Mouse (Mus musculus): Measurements from ENCODE around the gene Zbtb16. TPM values are rescaled to one million over a fixed set of nuclear protein-coding genes. Genes with fewer than 3 reads are reported as not detected.

The Zbtb16 gene
- polyA plus RNA-seq, 1 experiment: 0.02 TPM

- Histone ChIP-seq H3K4me1 (ENCODE audit: control insufficient read depth) (peaks cover 12% of the 10 kb centered on the region), H3K36me3 (ENCODE audit: control insufficient read depth) (no peaks in the 10 kb centered on the region), H3K4me3 (replicated peaks) (no peak overlapping the region), H3K27me3 (ENCODE audit: control insufficient read depth) (no peaks in the 10 kb centered on the region), H3K9me3 (ENCODE audit: control insufficient read depth, low read length) (no peaks in the 10 kb centered on the region)
- TF ChIP-seq GATA1 (IDR thresholded peaks at IDR 0.05; ENCODE audit: low read length) (no peak), TAL1 (IDR thresholded peaks at IDR 0.05; ENCODE audit: low read length) (no peak)
Measured at GRCm38 (mm10) chr9:48719619-48720018, 116.4 kb downstream of the Zbtb16 start.

DNA sequence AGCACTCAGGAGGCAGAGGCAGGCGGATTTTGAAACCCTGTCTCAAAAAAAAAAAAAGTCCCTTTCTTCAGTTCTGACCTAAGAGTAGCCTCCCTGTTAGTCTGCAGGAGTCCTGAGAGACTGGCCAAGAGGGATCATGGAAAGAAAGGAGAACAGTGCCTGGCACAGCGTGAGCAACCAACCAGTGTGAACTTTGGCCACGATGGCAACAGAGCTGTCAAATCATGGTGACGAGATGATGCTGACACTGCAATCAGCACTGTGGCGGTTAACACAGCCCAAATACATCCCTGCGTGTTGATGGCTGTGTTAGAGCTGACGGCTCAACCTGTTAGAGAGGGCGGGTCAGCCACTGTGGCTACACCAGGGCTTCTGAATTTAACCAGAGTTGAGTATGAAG is 119.5 kb downstream of the Zbtb16 start:
- Histone ChIP-seq H3K27me3 (ENCODE audit: control insufficient read depth) (no peaks in the 10 kb centered on the region), H3K9me3 (ENCODE audit: control insufficient read depth, low read length) (no peaks in the 10 kb centered on the region), H3K4me3 (replicated peaks) (no peak overlapping the region), H3K4me1 (ENCODE audit: control insufficient read depth) (peaks cover 13% of the 10 kb centered on the region), H3K36me3 (ENCODE audit: control insufficient read depth) (no peaks in the 10 kb centered on the region)
- TF ChIP-seq TAL1 (IDR thresholded peaks at IDR 0.05; ENCODE audit: low read length) (no peak), GATA1 (IDR thresholded peaks at IDR 0.05; ENCODE audit: low read length) (no peak)

DNA sequence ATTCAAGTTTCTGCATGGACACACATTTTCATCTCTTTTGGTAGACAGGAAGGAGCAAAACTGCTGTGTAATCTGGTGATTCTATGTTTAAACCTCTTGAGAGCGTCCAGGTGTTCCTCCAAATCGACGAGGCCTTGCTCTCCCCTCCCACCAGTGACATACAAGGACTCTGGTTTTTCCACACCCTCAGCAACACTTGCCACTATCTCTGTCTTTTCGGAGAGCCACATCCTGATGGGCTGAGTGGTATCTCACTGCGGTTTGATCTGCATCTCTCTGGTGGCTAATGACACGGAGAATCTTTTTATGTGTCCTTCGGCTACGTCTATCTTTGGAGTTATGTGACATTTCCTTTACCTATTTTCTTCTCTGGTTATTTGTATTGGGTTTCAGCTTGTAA is 121.0 kb downstream of the Zbtb16 start:
- Histone ChIP-seq H3K9me3 (ENCODE audit: control insufficient read depth, low read length) (no peaks in the 10 kb centered on the region), H3K4me1 (ENCODE audit: control insufficient read depth) (peaks cover 21% of the 10 kb centered on the region), H3K4me3 (replicated peaks) (no peak overlapping the region), H3K36me3 (ENCODE audit: control insufficient read depth) (no peaks in the 10 kb centered on the region), H3K27me3 (ENCODE audit: control insufficient read depth) (no peaks in the 10 kb centered on the region)
- TF ChIP-seq TAL1 (IDR thresholded peaks at IDR 0.05; ENCODE audit: low read length) (no peak), GATA1 (IDR thresholded peaks at IDR 0.05; ENCODE audit: low read length) (no peak)

GRCm38 (mm10) chr9:48713779-48714178 is 122.2 kb downstream of the Zbtb16 start:
- Histone ChIP-seq H3K36me3 (ENCODE audit: control insufficient read depth) (no peaks in the 10 kb centered on the region), H3K4me3 (replicated peaks) (no peak overlapping the region), H3K9me3 (ENCODE audit: control insufficient read depth, low read length) (no peaks in the 10 kb centered on the region), H3K27me3 (ENCODE audit: control insufficient read depth) (no peaks in the 10 kb centered on the region), H3K4me1 (ENCODE audit: control insufficient read depth) (peaks cover 21% of the 10 kb centered on the region)
- TF ChIP-seq GATA1 (IDR thresholded peaks at IDR 0.05; ENCODE audit: low read length): no peak
- TF ChIP-seq TAL1 (IDR thresholded peaks at IDR 0.05; ENCODE audit: low read length): no peak

DNA sequence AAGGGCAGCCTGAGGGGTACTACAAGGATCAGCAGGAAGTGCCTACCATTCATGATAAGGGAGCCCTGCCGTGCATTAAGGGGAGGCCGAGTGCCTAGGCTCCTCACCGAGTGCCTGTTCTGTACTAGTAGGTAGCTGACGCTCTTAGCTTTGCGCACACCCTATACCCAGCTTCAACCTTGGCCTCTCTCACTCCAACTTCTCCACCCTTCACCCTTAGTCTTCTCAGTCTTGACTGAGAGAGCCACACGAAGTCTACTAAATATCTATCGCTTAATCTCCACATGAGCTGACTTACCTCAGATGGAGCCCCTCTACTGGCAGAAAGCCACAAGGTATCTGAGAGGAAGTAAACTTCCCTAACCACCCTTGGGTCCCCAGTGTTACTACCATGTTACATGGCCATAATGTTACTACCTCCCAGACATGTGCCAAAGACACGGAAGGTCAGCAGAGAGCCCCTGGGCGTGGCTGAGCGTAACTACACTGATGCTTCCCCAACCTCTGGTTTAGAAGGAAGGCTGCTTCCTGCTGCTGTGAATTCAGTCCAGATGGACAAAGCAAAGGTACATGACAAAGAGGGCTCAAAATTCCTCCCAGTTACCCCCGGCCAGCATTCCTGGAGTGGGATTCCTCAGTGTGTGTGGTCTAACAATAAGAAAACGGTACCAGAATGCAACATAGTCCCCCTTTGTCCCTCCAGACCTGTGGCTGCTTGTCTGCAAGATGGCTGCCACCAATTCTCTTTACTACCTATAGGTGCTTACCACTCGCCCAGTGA is 122.8 kb downstream of the Zbtb16 start:
- Histone ChIP-seq H3K36me3 (ENCODE audit: control insufficient read depth) (no peaks in the 10 kb centered on the region), H3K4me3 (replicated peaks) (no peak overlapping the region), H3K4me1 (ENCODE audit: control insufficient read depth) (peaks cover 21% of the 10 kb centered on the region), H3K27me3 (ENCODE audit: control insufficient read depth) (no peaks in the 10 kb centered on the region), H3K9me3 (ENCODE audit: control insufficient read depth, low read length) (no peaks in the 10 kb centered on the region)
- TF ChIP-seq TAL1 (IDR thresholded peaks at IDR 0.05; ENCODE audit: low read length) (no peak), GATA1 (IDR thresholded peaks at IDR 0.05; ENCODE audit: low read length) (no peak)

DNA sequence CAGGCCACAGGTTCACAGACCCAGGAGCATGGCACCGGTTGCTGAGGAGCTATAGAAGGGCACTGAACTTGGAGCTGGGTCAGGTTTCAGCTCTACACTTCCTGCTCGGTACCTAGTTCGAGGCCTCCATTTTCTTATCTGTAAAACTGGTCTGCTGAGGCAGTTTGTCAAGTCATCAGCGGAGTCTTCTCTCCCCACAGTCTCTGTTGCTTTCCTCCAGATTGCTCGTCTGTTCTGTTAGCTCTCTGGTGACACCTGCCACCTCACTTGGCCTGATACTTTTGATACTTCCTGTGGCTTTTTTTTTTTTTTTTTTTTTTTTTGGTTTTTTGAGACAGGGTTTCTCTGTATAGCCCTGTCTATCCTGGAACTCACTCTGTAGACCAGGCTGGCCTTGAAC is 124.2 kb downstream of the Zbtb16 start:
- Histone ChIP-seq H3K9me3 (ENCODE audit: control insufficient read depth, low read length) (no peaks in the 10 kb centered on the region), H3K36me3 (ENCODE audit: control insufficient read depth) (no peaks in the 10 kb centered on the region), H3K4me3 (replicated peaks) (no peak overlapping the region), H3K27me3 (ENCODE audit: control insufficient read depth) (no peaks in the 10 kb centered on the region), H3K4me1 (ENCODE audit: control insufficient read depth) (peaks cover 21% of the 10 kb centered on the region)
- no peak for TF ChIP-seq TAL1 (IDR thresholded peaks at IDR 0.05; ENCODE audit: low read length)
- no peak for TF ChIP-seq GATA1 (IDR thresholded peaks at IDR 0.05; ENCODE audit: low read length)

- Histone ChIP-seq H3K4me3 (replicated peaks) (no peak overlapping the region), H3K9me3 (ENCODE audit: control insufficient read depth, low read length) (no peaks in the 10 kb centered on the region), H3K36me3 (ENCODE audit: control insufficient read depth) (no peaks in the 10 kb centered on the region), H3K27me3 (ENCODE audit: control insufficient read depth) (no peaks in the 10 kb centered on the region), H3K4me1 (ENCODE audit: control insufficient read depth) (peaks cover 21% of the 10 kb centered on the region)
- TF ChIP-seq TAL1 (IDR thresholded peaks at IDR 0.05; ENCODE audit: low read length): no peak
- no peak for TF ChIP-seq GATA1 (IDR thresholded peaks at IDR 0.05; ENCODE audit: low read length)
Measured at GRCm38 (mm10) chr9:48711296-48711781, 124.7 kb downstream of the Zbtb16 start.

DNA sequence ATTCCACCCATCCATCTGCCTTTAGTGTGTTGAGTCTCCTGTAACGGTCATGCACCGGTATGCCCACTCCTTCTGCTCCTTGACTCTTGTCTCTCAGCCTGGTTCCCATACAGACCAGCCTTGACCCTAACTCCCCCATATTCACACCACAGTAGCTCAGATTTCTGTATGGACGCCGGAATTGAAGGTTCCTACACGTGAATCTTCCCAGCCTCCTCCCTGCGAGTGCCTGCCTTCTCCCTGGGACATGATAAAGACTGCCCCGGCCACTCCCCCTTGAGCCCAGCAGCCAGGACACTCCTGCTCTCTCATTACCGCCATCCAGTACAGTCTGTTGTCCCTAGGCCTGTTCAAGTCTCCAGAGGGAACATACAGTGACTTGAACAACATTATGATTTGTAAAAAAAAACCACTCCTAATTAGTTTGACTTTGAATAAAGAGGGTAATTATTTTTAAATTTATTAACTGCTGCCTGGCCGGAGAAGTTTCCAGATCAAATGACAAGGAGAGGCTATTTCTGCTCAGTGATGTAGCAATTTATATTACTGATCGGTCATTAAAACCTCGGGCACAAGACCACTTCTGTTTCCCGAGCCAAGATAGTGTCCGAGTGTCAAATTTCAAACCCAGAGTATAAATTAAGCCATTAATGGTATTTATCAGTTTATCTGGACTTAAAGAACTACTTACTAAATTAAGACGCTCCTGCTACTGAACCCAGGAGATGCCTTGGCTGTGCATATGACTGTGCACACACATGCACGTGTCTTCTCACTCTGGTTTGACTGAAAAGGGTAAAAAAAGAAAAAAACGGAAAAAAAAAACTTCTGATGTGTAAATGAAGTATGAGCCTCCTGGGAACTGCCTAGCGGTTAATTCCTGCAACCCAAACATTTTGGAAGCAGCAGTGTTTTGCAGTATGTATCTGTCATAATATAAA is 125.4 kb downstream of the Zbtb16 start:
- no peaks in the 10 kb centered on the region for H3K36me3 ChIP-seq (ENCODE audit: control insufficient read depth)
- TF ChIP-seq GATA1 (IDR thresholded peaks at IDR 0.05; ENCODE audit: low read length): no peak
- no peak for TF ChIP-seq TAL1 (IDR thresholded peaks at IDR 0.05; ENCODE audit: low read length)
- no peak overlapping the region for H3K4me3 ChIP-seq (replicated peaks)
- peaks cover 21% of the 10 kb centered on the region for H3K4me1 ChIP-seq (ENCODE audit: control insufficient read depth)
- H3K27me3 ChIP-seq (ENCODE audit: control insufficient read depth): no peaks in the 10 kb centered on the region
- no peaks in the 10 kb centered on the region for H3K9me3 ChIP-seq (ENCODE audit: control insufficient read depth, low read length)

- Histone ChIP-seq H3K9me3 (ENCODE audit: control insufficient read depth, low read length) (no peaks in the 10 kb centered on the region), H3K4me1 (ENCODE audit: control insufficient read depth) (peaks cover 16% of the 10 kb centered on the region), H3K27me3 (ENCODE audit: control insufficient read depth) (no peaks in the 10 kb centered on the region), H3K4me3 (replicated peaks) (no peak overlapping the region), H3K36me3 (ENCODE audit: control insufficient read depth) (no peaks in the 10 kb centered on the region)
- TF ChIP-seq GATA1 (IDR thresholded peaks at IDR 0.05; ENCODE audit: low read length): no peak
- no peak for TF ChIP-seq TAL1 (IDR thresholded peaks at IDR 0.05; ENCODE audit: low read length)
Measured at GRCm38 (mm10) chr9:48707824-48708229, 128.2 kb downstream of the Zbtb16 start.
